Mouse (Mus musculus) neural tube, embryonic 12.5 days (tissue): ENCODE measurements around the gene Uqcr10. TPM values are rescaled to one million over a fixed set of nuclear protein-coding genes. Genes with fewer than 3 reads are reported as not detected.
"Not testable (repeated sequence)": the region's sequence is repeated elsewhere in the genome, so short reads cannot be mapped to it uniquely, and the experiment has no call there.

Experiments
- ATAC-seq: fragments of 200-750 bp; cut with Nextera tagmentation; 2 replicates; pipeline ENCODE4 v1.8.0; 2017; ENCODE audit warnings: low read depth, mild to moderate bottlenecking, moderate TSS enrichment, moderate library complexity; ENCODE audit not compliant: low FRiP score
- H3K27ac ChIP-seq: fragments of 300-500 bp; sonication (generic); 2 replicates; pipeline ENCODE4 v1.5.1; 2016
- H3K27me3 ChIP-seq: fragments of 300-500 bp; sonication (generic); replicated peaks from 2 replicates; pipeline ENCODE4 v1.6.1; 2016; ENCODE audit warnings: mild to moderate bottlenecking
- H3K36me3 ChIP-seq: fragments of 300-500 bp; sonication (generic); 2 replicates; pipeline ENCODE4 v1.6.1; 2016; ENCODE audit warnings: mild to moderate bottlenecking
- H3K4me1 ChIP-seq: fragments of 300-500 bp; sonication (generic); 2 replicates; pipeline ENCODE4 v1.6.1; 2016
- H3K4me2 ChIP-seq: fragments of 300-500 bp; sonication (generic); replicated peaks from 2 replicates; pipeline ENCODE4 v1.6.1; 2016; ENCODE audit warnings: mild to moderate bottlenecking
- H3K4me3 ChIP-seq: fragments of 300-500 bp; sonication (generic); 2 replicates; pipeline ENCODE4 v1.5.1; 2016
- H3K9ac ChIP-seq: fragments of 300-500 bp; sonication (generic); 2 replicates; pipeline ENCODE4 v1.6.1; 2016; ENCODE audit warnings: mild to moderate bottlenecking
- H3K9me3 ChIP-seq: fragments of 300-500 bp; sonication (generic); 2 replicates; pipeline ENCODE4 v1.6.1; 2016; ENCODE audit warnings: mild to moderate bottlenecking
- WGBS: fragments of 180-500 bp; shearing (Covaris S2); methylation state at CpG from one replicate; pipeline ENCODE4 v1.1.7; 2016; 5-methylcytosine and 5-hydroxymethylcytosine counted together
- polyA plus RNA-seq: library from polyadenylated mRNA; unstranded; fragments of >200 nt; fragmentation: Nextera tagmentation; extraction: Ambion mirVana; gene quantifications from 2 replicates; pipeline ENCODE4 v1.2.1, GENCODE M21; 2016

Gene Uqcr10
- polyA plus RNA-seq, 1 experiment from 2014 or later, result 518 TPM

DNA sequence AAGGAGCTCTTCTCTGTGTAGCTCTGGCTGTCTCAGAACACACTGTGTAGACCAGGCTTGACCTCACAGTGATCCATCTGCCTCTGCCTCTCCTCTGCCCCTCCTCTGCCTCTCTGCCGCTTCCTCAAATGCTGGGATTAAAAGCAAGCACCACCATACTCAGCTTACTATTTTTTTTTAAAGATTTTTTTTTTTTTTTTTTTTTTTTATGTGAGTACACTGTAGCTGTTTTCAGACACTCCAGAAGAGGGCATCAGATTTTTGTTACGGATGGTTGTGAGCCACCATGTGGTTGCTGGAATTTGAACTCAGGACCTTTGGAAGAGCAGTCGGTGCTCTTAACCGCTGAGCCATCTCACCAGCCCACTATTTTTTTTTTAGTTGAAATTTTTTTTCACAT is 6.0 kb upstream of the Uqcr10 start:
- not testable (repeated sequence) for H3K9ac ChIP-seq, H3K4me2 ChIP-seq, H3K27me3 ChIP-seq, ATAC-seq, H3K27ac ChIP-seq, H3K36me3 ChIP-seq, H3K4me3 ChIP-seq, H3K9me3 ChIP-seq, H3K4me1 ChIP-seq
- WGBS, result 91% methylated on average over 4 of the region's 4 CpGs

DNA sequence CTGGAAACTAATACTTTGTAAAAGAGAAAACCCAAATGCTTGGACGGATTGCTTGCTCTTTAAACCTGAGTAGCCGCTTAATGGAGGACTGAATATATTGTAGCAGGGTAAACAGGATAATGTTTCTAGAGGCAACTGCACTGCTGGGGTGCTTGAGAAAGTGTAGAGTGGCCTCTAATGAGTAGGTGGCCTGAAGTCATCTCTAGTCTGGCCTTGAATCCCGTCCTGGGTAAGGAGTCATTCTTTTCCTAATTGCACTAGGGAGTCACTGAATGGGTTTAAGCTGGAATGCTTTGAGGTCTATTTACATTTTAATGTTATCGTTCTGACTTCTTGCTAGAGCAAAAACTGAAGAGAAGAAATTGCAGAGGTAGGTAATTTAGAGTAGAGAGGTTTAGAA is 1.0 kb upstream of the Uqcr10 start:
- no peak overlapping the region for H3K27ac ChIP-seq
- peak overlapping the region; percentile 80 for H3K4me3 ChIP-seq
- H3K36me3 ChIP-seq, result peaks cover 14% of the 10 kb centered on the region
- peak overlapping the region; percentile 51 for H3K9ac ChIP-seq
- peaks cover 15% of the 10 kb centered on the region for H3K4me1 ChIP-seq
- WGBS, result 6% methylated on average over 4 of the region's 4 CpGs
- H3K27me3 ChIP-seq, result no peaks in the 10 kb centered on the region
- H3K9me3 ChIP-seq, result no peaks in the 10 kb centered on the region
- ATAC-seq, result no peak
- H3K4me2 ChIP-seq, result peak overlapping the region; percentile 81

DNA sequence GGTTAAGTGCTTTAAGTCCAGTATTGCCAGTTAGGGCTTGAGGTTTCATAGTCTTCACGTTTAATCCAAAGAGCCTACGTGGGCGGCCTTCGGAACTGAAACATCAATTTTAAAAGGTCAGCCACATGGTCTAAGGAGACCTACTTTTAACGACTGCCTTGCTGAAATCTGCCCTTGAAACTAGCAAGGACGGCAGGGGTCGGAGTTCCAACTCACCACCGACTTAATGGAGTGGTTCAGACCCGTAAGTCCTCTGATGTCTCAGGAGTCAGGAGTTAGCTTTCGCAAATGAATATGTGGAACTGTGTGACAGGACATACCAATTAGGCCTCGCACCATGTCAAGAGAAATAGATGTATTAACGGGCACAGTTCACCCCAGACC is 462 bp downstream of the Uqcr10 start:
- H3K4me3 ChIP-seq, result peak overlapping the region; percentile 80
- peaks cover 14% of the 10 kb centered on the region for H3K36me3 ChIP-seq
- no peak overlapping the region for H3K27ac ChIP-seq
- no peak for ATAC-seq
- H3K4me2 ChIP-seq, result peak overlapping the region; percentile 81
- no peaks in the 10 kb centered on the region for H3K9me3 ChIP-seq
- peak overlapping the region; percentile 74 for H3K9ac ChIP-seq
- H3K27me3 ChIP-seq, result no peaks in the 10 kb centered on the region
- 8% methylated on average over 12 of the region's 12 CpGs for WGBS
- H3K4me1 ChIP-seq, result peaks cover 15% of the 10 kb centered on the region

DNA sequence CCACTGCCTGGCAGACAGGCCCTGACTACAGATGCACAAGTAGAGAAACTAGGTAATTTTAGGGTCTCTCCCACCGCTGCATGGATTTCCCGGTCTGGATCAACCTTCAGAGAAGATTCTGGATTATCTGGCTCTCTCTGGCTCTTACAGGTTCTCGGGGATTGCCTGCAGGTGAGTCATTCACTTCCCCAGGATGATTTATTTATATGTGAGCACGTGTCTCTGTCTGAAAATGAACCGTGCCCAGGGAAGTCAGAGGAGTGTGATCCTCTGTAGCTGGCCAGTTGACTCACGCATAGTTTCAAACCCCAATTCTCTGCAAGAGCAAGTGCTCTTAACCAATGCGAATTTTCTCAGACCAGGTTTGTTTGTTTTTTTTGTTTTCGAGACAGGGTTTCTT is 3.4 kb downstream of the Uqcr10 start:
- Histone ChIP-seq H3K4me1 (peaks cover 15% of the 10 kb centered on the region), H3K27ac (no peak overlapping the region), H3K27me3 (no peaks in the 10 kb centered on the region), H3K36me3 (peaks cover 14% of the 10 kb centered on the region), H3K9ac (no peak overlapping the region), H3K9me3 (no peaks in the 10 kb centered on the region), H3K4me3 (no peak overlapping the region), H3K4me2 (no peak overlapping the region)
- ATAC-seq, result no peak
- 86% methylated on average over 8 of the region's 8 CpGs for WGBS

DNA sequence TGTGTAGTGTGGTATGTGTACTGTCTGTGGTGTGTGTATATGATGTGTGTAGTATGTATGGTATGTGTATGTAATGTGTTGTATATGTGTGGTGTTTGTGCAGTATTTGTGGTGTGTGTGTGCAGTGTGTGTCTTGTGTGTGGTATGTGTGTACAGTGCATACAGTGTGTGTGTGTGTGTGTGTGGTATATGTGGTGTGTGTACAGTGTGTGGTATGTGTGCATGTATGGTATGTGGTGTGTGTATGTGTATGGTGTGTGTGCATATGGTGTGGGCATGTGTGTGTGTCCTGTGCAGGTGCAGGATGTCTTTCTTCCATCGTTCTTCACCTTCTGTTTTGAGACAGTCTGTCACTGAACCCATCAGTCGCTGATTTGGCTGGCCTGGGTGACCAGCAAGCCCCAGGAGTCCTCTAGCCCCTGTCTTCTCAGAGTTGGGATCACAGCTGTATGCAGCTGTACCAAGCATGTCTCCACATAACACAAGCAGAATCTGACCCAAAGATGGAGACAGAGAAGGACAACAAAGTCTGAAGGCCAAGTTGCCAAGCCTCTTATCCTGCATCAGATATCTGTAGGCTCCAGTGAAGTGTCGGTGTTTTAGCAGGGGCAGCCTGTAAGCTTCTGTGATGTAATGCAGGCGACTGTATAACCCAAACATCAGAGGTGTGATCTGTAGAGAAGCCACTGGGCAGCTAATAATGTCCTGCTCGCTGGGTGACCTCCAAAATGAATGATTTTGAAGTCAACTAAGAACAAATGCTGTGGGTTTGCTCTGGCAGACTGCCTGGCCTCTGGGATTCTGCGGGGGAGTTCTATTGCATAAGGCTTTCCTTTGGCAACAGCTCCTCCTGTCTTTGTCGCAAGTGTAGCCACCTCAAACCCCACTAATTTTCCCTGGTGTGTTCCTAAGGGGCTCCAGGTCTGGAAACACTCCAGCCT is 6.8 kb downstream of the Uqcr10 start:
- 64% methylated on average over 7 of the region's 7 CpGs for WGBS
- Histone ChIP-seq H3K36me3 (peaks cover 14% of the 10 kb centered on the region), H3K9ac (no peak overlapping the region), H3K4me1 (no peaks in the 10 kb centered on the region), H3K4me2 (no peak overlapping the region), H3K9me3 (no peaks in the 10 kb centered on the region), H3K27me3 (no peaks in the 10 kb centered on the region), H3K4me3 (no peak overlapping the region), H3K27ac (no peak overlapping the region)
- ATAC-seq, result no peak

DNA sequence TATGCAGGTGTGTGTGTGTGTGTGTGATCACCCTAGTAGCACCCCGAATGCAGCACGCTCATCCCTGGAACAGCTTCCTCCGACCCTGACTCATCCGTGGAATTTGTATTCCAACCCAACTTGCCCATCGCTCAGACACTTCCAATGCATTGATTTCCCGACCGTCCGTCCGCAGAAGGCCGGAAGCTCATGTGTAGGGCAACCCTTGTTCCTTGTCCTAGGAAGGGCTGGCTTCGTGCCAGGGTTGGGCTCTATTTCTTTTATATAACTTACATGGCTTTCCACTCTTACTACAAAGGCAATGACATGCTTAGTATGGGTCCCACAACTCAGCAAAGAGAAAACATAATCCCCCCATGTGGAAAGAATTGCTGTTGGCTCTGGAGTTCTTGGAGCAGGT is 12.0 kb downstream of the Uqcr10 start:
- no peak overlapping the region for H3K9ac ChIP-seq
- H3K27ac ChIP-seq, result no peak overlapping the region
- 90% methylated on average over 11 of the region's 11 CpGs for WGBS
- H3K27me3 ChIP-seq, result no peaks in the 10 kb centered on the region
- no peak overlapping the region for H3K4me2 ChIP-seq
- no peaks in the 10 kb centered on the region for H3K36me3 ChIP-seq
- no peaks in the 10 kb centered on the region for H3K4me1 ChIP-seq
- ATAC-seq, result no peak
- H3K9me3 ChIP-seq, result no peaks in the 10 kb centered on the region
- H3K4me3 ChIP-seq, result no peak overlapping the region

DNA sequence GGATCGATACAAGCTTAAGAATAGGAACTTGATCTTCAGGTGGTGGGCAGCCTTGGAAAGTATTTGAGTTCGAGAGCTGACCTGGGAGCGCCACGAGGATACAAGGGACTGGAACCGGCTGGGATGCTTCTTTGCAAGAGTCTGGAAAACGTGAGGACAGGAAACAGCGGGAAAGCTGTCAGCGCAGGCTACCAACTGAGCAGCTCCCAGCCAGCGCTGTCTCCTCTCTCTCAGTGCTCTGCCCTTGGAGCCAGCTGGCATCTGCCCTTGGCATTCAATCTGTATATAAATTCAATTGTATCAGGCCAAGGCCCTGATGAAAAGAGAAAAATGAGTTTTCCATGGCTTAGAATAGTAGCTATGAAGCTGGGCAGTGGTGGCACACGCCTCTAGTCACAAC is 12.9 kb downstream of the Uqcr10 start:
- Histone ChIP-seq H3K9ac (no peak overlapping the region), H3K4me3 (no peak overlapping the region), H3K4me1 (no peaks in the 10 kb centered on the region), H3K27ac (no peak overlapping the region), H3K4me2 (no peak overlapping the region), H3K9me3 (no peaks in the 10 kb centered on the region), H3K36me3 (no peaks in the 10 kb centered on the region), H3K27me3 (no peaks in the 10 kb centered on the region)
- WGBS, result 68% methylated on average over 10 of the region's 10 CpGs
- ATAC-seq, result no peak

DNA sequence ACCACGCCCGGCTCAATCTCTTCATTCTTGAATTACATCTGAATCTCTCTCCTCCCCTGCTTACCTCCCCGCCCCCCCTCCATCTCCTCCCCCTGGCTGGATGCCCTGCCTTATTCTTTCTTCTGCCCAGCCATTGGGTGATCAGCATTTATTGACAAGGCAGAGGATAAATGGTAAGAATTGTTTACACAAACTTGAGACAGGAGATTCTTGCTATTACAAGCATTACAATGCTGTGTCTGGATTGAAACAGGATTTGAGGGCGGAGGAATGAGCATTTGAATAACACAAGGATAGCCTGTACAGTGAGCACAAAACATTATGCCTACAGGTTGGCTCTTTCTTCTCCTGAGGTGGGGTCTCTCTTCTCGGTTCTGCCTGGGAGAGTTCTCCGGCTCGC is 13.8 kb downstream of the Uqcr10 start:
- Histone ChIP-seq H3K27ac (no peak overlapping the region), H3K4me2 (no peak overlapping the region), H3K9me3 (no peaks in the 10 kb centered on the region), H3K4me1 (no peaks in the 10 kb centered on the region), H3K4me3 (no peak overlapping the region), H3K36me3 (no peaks in the 10 kb centered on the region), H3K9ac (no peak overlapping the region), H3K27me3 (no peaks in the 10 kb centered on the region)
- 94% methylated on average over 7 of the region's 7 CpGs for WGBS
- no peak for ATAC-seq

DNA sequence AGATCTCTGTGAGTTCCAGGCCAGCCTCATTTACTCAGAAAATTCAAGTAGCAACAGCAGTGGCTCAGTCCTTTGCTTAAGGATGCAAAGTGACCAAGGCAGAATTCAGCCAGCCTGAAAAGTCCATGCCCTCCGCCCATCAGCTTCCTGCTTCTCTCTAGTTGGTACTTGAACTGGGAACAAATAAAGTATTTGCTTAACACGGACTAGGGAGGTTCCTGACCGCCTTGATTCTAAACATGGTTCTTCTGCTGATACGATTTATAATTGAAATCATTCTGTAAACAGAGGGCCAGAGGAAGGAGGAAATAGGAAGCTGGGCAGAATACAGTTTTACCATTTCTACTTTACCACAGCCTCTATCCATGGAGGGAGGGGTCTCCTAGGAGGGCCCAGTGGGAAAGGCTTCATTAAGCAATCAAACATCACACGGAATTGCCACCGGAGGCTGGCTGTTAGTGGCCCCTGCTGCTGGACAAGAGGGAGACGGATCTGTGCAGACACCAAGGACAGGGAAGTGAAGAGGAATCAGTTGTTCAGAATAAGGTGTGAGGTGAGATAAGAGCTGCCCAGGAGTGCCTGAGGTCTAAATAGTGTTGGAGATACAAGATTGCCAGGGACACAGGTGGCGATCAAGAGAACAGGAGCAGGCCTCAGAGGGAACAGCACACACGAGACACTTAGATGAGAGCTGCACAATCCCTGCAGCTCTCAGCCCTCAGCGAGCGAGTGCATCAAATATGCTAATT is 15.3 kb downstream of the Uqcr10 start:
- Histone ChIP-seq H3K9ac (no peak overlapping the region), H3K27ac (no peak overlapping the region), H3K9me3 (no peaks in the 10 kb centered on the region), H3K4me3 (no peak overlapping the region), H3K36me3 (0 out of 2 replicates have a peak, but pooled peaks cover 4% of the 10 kb centered on the region), H3K4me1 (no peaks in the 10 kb centered on the region), H3K4me2 (no peak overlapping the region), H3K27me3 (no peaks in the 10 kb centered on the region)
- ATAC-seq, result no peak
- WGBS, result 51% methylated on average over 11 of the region's 11 CpGs

DNA sequence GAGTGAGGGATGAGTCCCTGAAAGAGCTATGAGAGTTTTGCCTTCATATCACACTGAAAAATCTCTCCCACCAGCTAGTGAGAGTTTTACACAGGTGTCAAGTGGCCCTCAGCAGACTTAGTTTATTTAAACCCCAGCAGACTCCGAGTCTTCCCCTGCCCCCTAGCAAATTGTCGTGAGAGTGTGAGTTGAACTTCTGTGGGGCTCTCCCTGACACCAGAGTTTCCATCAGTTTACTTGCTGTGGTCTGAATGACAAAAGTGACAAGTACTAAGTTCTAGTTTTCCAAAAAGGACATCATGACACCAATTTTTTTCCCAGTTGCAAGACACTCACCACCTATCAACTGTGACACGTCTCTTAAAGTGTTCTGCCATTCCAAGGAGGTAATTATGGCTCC is 16.3 kb downstream of the Uqcr10 start:
- Histone ChIP-seq H3K4me2 (no peak overlapping the region), H3K27me3 (no peaks in the 10 kb centered on the region), H3K9ac (no peak overlapping the region), H3K4me3 (no peak overlapping the region), H3K4me1 (no peaks in the 10 kb centered on the region), H3K9me3 (no peaks in the 10 kb centered on the region), H3K36me3 (peaks cover 12% of the 10 kb centered on the region), H3K27ac (no peak overlapping the region)
- 55% methylated on average over 3 of the region's 3 CpGs for WGBS
- no peak for ATAC-seq

DNA sequence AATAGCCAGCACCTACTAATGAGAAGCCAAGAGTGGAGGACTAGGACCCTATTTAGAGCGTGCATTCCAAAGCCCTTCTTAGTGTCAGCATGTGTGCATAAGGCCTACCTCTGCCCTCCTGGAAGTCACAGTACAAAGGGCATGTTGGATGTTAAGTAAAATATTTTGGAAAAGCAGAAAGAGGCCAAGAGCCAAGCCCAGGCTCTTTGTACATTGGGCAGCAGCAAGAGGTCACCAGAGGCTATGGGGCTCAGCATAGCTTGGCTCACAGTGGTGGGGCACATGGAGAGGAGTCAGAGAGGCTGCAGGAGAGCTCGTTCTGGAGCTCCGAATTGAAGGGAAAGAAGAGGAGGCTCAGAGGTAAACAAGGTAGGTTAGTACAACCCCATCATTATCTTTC is 17.1 kb downstream of the Uqcr10 start:
- ATAC-seq, result no peak
- H3K4me2 ChIP-seq, result no peak overlapping the region
- WGBS, result 79% methylated on average over 3 of the region's 3 CpGs
- no peaks in the 10 kb centered on the region for H3K27me3 ChIP-seq
- no peak overlapping the region for H3K27ac ChIP-seq
- H3K4me3 ChIP-seq, result no peak overlapping the region
- no peaks in the 10 kb centered on the region for H3K4me1 ChIP-seq
- H3K9ac ChIP-seq, result no peak overlapping the region
- H3K36me3 ChIP-seq, result peaks cover 20% of the 10 kb centered on the region
- H3K9me3 ChIP-seq, result no peaks in the 10 kb centered on the region

DNA sequence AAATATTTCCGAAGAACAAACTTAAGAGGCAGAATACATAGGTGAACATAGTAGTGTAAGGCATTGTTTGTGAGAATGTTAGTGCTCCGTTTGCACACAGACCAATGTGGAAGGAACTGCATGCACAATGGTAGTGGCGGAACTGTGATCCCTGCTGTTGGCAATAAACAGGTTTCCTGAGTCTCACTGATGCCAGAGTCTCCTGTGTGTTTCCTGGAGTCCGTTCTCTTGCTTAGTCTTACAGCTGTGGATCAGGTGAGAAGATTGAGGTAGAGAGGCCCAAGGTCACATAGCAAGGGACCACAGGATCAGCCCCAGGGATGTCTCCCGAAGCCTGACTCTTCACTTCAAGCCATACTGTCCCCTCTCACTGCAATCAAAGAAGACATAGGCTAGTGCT is 18.6 kb downstream of the Uqcr10 start:
- no peak for ATAC-seq
- Histone ChIP-seq H3K4me1 (no peaks in the 10 kb centered on the region), H3K36me3 (peaks cover 34% of the 10 kb centered on the region), H3K9me3 (no peaks in the 10 kb centered on the region), H3K9ac (no peak overlapping the region), H3K27me3 (no peaks in the 10 kb centered on the region), H3K27ac (no peak overlapping the region), H3K4me3 (no peak overlapping the region), H3K4me2 (no peak overlapping the region)
- WGBS, result 87% methylated on average over 5 of the region's 5 CpGs
